In genomic region chr9:77722381-77722780, GRCm38 (mm10) we compare ENCODE assay signal across 15 mouse cellular contexts.
"Had no signal": no experiment of that assay in that cellular context is flagged by ENCODE, and none has a peak within 500 bp of the region (broad histone marks: within the 10 kb centered on the region; RNA-seq: fewer than 3 reads in every experiment).

No protein-coding gene starts in this region.

- DNase-seq: kidney, adult 11 months; layer of hippocampus, adult 9-11 months; liver, embryonic 13.5 days; lung, embryonic 14.5 days; right cerebral cortex, adult 18-20 months; right cerebral cortex, postnatal 25 days; thymus, postnatal 36 days had no signal

- H3K4me2 ChIP-seq: liver, embryonic 13.5 days; lung, embryonic 14.5 days; midbrain, embryonic 12.5 days; midbrain, embryonic 15.5 days; neural tube, embryonic 12.5 days; neural tube, embryonic 15.5 days had no signal

- H3K9me3 ChIP-seq: liver, embryonic 13.5 days; midbrain, embryonic 12.5 days; midbrain, embryonic 15.5 days; neural tube, embryonic 12.5 days; neural tube, embryonic 15.5 days had no signal

- H3K4me3 ChIP-seq: layer of hippocampus, adult 2 months; liver, embryonic 13.5 days; midbrain, embryonic 12.5 days; midbrain, embryonic 15.5 days; neural tube, embryonic 12.5 days; neural tube, embryonic 15.5 days had no signal

- H3K36me3 ChIP-seq: liver, embryonic 13.5 days; midbrain, embryonic 12.5 days; midbrain, embryonic 15.5 days; neural tube, embryonic 12.5 days; neural tube, embryonic 15.5 days had no signal

- H3K9ac ChIP-seq: liver, embryonic 13.5 days; lung, embryonic 14.5 days; midbrain, embryonic 12.5 days; midbrain, embryonic 15.5 days; neural tube, embryonic 12.5 days; neural tube, embryonic 15.5 days had no signal

- ATAC-seq: lung, postnatal 0 days; midbrain, embryonic 15.5 days had no signal

- H3K27ac ChIP-seq: kidney, postnatal 0 days; layer of hippocampus, adult 2 months; liver, embryonic 13.5 days; macrophage; midbrain, embryonic 12.5 days; midbrain, embryonic 15.5 days; neural tube, embryonic 12.5 days; neural tube, embryonic 15.5 days had no signal

- H3K4me1 ChIP-seq: midbrain, embryonic 12.5 days; midbrain, embryonic 15.5 days; neural tube, embryonic 12.5 days; neural tube, embryonic 15.5 days had no signal

- H3K27me3 ChIP-seq: liver, embryonic 13.5 days; midbrain, embryonic 12.5 days; midbrain, embryonic 15.5 days; neural tube, embryonic 12.5 days; neural tube, embryonic 15.5 days had no signal
